Mouse (Mus musculus) kidney, adult 9 months (tissue): ENCODE results near the gene Bbs7.

ENCODE experiments used
- DNase-seq: peaks from one replicate; pipeline ENCODE4 v3.0.0; 2022

Bbs7 gene

GRCm38 (mm10) chr3:36551343-36551742 lies 61.9 kb downstream of the Bbs7 start:
- no peak for DNase-seq

GRCm38 (mm10) chr3:36544961-36545360 lies 68.3 kb downstream of the Bbs7 start:
- no peak for DNase-seq

DNA sequence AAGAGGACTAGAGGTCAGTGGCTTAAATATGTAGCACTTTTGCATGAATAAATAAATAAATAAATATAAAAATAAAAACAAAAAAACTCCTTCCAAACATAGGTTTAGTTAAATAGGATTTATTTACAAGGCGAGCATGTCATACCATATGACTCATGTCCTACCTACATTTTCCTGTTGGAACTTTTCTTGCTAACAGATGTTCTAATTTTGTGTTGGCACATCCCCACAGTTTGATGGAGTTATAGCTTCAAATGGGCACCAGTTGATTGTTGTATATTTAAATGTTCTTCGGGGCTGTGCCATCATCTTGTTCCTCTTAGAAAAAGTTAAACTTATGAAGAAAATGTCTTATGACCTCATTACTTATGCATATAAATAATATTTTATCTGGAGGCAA lies 71.9 kb downstream of the Bbs7 start:
- no peak for DNase-seq

DNA sequence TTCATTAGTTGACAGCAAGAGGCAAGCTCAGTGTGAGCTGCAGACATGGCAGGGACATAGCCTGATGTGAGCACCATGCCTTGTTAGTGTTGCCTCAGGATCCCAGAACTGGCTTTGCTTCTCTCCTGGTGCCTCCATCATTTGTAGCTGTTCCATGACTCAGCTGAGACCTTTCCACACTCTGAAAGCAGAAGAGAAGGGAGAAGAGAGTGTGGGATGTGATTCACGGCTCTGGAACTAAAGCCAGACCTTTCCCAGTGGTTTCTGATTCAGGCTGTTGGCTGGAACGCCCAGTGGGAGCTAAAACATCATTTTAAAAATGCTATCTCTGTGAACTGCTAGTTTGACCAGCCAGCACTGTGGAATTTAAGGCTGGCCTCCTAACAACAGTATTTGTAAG lies 72.5 kb downstream of the Bbs7 start:
- no peak for DNase-seq

DNA sequence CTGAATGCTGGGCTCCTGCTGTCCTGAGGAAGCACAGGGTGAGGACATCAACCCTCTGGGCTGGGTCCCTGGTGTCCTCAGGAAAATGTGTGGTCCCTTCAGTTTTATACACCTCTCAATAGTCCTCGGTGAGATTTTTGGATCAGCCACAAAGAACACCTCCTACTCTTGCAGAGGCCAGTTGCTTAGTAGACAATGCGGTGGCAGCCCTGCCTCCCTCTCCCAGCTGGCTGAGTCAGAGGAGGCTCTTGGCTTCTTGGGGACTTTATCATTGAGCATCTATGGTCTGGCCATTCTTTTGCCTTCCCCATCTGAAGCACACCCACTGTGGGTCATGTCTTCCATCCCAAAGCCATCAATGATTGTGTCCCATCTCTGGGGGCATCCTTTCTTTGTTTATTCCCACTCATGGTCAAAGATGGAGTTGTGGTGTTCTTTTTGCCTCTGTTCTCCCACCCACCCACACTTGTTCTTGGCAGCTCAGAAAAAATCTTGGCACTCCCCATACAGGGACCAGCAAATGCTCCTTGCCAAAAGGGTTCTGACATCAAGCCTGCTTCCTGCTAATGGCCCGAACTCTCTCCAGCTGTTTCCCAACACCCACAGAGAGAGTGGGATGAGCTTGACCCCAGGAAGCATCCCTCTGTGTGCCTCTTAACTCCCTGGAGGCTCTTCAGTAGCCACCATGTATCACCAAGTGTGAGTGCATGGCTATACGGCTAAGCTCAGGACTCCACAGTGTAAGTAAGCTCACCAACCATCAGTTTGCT lies 75.4 kb downstream of the Bbs7 start:
- no peak for DNase-seq

DNA sequence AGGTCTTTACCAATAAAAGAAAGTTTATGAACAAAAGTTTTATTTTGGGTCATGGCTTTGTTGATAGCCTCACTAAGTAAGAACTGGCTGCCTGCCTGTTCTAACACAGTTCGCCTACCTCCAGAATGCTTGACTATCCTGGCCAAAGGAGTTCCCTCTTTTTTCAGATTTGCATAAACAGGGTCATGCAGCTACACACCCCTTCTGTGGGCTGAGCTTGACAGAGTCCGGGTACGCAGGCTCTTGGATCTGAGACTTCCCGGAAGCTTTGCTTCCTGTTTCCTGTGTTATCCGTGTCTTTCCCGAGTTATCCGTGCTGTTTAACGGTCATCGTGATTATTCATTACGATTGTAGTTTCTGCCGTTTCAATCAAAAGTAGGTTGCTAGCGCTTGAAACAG lies 77.2 kb downstream of the Bbs7 start:
- DNase-seq, result no peak

GRCm38 (mm10) chr3:36533201-36533672 lies 80.0 kb downstream of the Bbs7 start:
- no peak for DNase-seq

GRCm38 (mm10) chr3:36532738-36533137 lies 80.5 kb downstream of the Bbs7 start:
- no peak for DNase-seq

- DNase-seq, result no peak
These were observed 81.2 kb downstream of the Bbs7 start for GRCm38 (mm10) chr3:36531979-36532542.

- no peak for DNase-seq
These were observed 82.0 kb downstream of the Bbs7 start for GRCm38 (mm10) chr3:36531242-36531641.

DNA sequence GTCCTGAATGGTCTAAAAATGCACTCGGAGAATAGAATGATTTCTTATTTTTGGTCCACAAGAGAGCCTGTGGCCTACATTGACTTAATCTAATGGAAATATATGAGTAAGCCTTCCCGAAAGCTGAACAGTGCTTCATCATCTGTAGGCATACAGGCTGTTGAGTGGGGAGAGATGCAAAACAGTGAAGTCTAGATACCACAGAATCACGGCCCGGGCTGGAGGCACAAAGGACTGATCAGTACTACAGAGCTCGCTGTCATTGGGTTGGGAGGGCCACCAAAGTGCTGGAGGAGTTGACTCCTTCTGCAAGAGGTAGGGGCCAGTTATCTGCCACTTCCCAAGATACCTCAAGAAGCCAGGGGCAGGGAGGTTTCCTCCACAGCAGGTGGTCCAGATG lies 82.5 kb downstream of the Bbs7 start:
- no peak for DNase-seq

GRCm38 (mm10) chr3:36530345-36530744 lies 82.9 kb downstream of the Bbs7 start:
- no peak for DNase-seq

DNA sequence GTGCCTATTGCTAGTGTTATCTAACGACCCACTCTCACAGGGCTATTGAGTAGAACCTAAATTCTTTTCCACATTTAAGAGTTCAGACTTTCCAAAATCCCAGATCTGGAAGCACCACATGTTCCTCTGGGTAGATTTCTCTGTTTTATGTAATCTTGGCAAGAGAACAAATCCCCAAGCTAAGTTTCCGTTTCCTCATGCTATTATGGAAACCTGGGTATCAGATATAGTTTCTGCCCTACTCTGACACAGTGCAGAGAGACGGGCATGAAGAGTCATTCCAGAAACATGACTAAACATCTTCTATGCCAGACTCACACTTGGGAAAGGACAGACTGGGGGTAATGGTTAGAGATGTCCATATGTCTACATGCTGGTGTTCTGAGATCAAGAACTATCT lies 88.8 kb downstream of the Bbs7 start:
- DNase-seq, result no peak
